Mouse (Mus musculus) intestine, embryonic 14.5 days (tissue): ENCODE results near the gene Psmb9. TPM values are rescaled to one million over a fixed set of nuclear protein-coding genes. Genes with fewer than 3 reads are reported as not detected.
"Not testable (repeated sequence)": the region's sequence is repeated elsewhere in the genome, so short reads cannot be mapped to it uniquely, and the experiment has no call there.

Experiments
- ATAC-seq: fragments of 200-750 bp; cut with Nextera tagmentation; replicated peaks from 2 replicates; pipeline ENCODE4 v1.8.0; 2017; ENCODE audit warnings: low read depth, moderate number of reproducible peaks, moderate TSS enrichment, moderate library complexity; ENCODE audit not compliant: low FRiP score, low TSS enrichment
- DNase-seq: peaks from one replicate; pipeline ENCODE4 v3.0.0-alpha.2; 2018; ENCODE audit warnings: low spot score
- H3K27ac ChIP-seq: fragments of 300-500 bp; sonication (generic); 2 replicates; pipeline ENCODE4 v1.5.1; 2014; ENCODE audit warnings: low read depth, mild to moderate bottlenecking, control low read depth
- H3K27me3 ChIP-seq: fragments of 300-500 bp; sonication (generic); replicated peaks from 2 replicates; pipeline ENCODE4 v1.6.1; 2014; ENCODE audit warnings: low read length, control low read depth; ENCODE audit not compliant: control insufficient read depth, insufficient read depth
- H3K36me3 ChIP-seq: fragments of 300-500 bp; sonication (generic); 2 replicates; pipeline ENCODE4 v1.6.1; 2014; ENCODE audit warnings: low read length, control low read depth; ENCODE audit not compliant: control insufficient read depth, insufficient read depth
- H3K4me1 ChIP-seq: fragments of 300-500 bp; sonication (generic); replicated peaks from 2 replicates; pipeline ENCODE4 v1.6.1; 2014; ENCODE audit warnings: low read length, control low read depth, mixed read lengths; ENCODE audit not compliant: control insufficient read depth, insufficient read depth
- H3K4me2 ChIP-seq: fragments of 300-500 bp; sonication (generic); 2 replicates; pipeline ENCODE4 v1.6.1; 2014; ENCODE audit warnings: low read length
- H3K4me3 ChIP-seq: fragments of 300-500 bp; sonication (generic); 2 replicates; pipeline ENCODE4 v1.5.1; 2014; ENCODE audit warnings: low read depth, low read length, control low read depth, mixed read lengths
- H3K9ac ChIP-seq: fragments of 300-500 bp; sonication (generic); 2 replicates; pipeline ENCODE4 v1.6.1; 2014; ENCODE audit warnings: mild to moderate bottlenecking, low read length
- H3K9me3 ChIP-seq: fragments of 300-500 bp; sonication (generic); 2 replicates; pipeline ENCODE4 v1.6.1; 2016; ENCODE audit warnings: low read length, control low read depth; ENCODE audit not compliant: control insufficient read depth
- WGBS: fragments of 180-500 bp; shearing (Covaris S2); extraction: QIAGEN DNeasy Blood & Tissue Kit; methylation state at CpG from one replicate; pipeline ENCODE4 v1.1.7; 2014; 5-methylcytosine and 5-hydroxymethylcytosine counted together
- polyA plus RNA-seq: library from polyadenylated mRNA; unstranded; fragments of >200 nt; fragmentation: Nextera tagmentation; extraction: Ambion mirVana; gene quantifications from 2 replicates; pipeline ENCODE4 v1.2.1, GENCODE M21; 2014

Psmb9 gene
- polyA plus RNA-seq, 1 experiment from 2014 or later: 4.7 TPM

DNA sequence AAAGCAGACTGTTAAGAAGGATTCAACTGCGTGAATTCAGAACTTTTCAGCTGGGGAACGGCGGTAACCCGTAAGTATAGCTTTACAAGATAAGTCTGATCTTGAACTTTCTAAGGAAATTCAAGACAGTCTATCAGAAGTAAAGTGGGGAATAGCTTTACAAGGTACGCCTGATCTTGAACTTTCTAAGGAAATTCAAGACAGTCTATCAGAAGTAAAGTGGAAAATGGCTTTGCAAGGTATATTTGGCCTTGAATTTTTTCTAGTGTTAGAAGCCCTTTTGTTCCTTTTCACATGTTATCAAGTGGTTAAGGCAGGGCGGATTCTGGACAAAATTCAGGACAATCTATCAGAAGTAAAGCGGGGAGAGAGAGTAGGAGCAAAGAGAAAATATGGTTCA lies 32.2 kb upstream of the Psmb9 start:
- H3K27ac ChIP-seq, H3K4me3 ChIP-seq, H3K27me3 ChIP-seq, H3K9ac ChIP-seq, DNase-seq, H3K9me3 ChIP-seq, H3K4me1 ChIP-seq, H3K36me3 ChIP-seq, ATAC-seq, H3K4me2 ChIP-seq: not testable (repeated sequence)
- 95% methylated on average over 3 of the region's 7 CpGs for WGBS

- not testable (repeated sequence) for H3K36me3 ChIP-seq, H3K27me3 ChIP-seq, H3K4me3 ChIP-seq, H3K9ac ChIP-seq, ATAC-seq, H3K27ac ChIP-seq, H3K4me1 ChIP-seq, H3K4me2 ChIP-seq, H3K9me3 ChIP-seq, DNase-seq
- WGBS: 89% methylated on average over 8 of the region's 11 CpGs
Measured at GRCm38 (mm10) chr17:34219096-34219495, 31.5 kb upstream of the Psmb9 start.

DNA sequence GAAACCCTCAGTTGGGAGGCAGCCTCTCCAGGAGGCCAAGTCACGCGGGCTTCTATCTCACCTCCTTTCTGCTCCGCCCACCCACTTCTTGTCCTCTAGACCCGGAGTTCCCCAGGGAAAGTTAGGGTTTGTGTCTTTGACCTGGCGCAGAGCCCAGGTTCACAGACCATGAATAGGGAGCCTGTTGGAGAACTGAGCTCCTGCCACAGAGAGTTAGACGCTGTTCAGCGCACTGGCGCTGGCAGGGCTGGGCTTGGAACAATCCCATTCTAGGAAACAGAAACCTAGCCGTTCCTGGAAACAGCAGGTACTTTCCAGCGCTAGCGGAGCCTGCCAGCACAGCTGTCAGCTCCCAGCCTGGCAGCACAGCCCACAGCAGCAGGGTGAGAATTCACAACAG lies 31.1 kb upstream of the Psmb9 start:
- DNase-seq (no peak), ATAC-seq (no peak)
- WGBS: 88% methylated on average over 11 of the region's 11 CpGs
- Histone ChIP-seq H3K36me3 (no peaks in the 10 kb centered on the region), H3K9ac (no peak overlapping the region), H3K27me3 (peaks cover 14% of the 10 kb centered on the region), H3K4me2 (no peak overlapping the region), H3K4me1 (no peaks in the 10 kb centered on the region), H3K27ac (no peak overlapping the region), H3K4me3 (no peak overlapping the region), H3K9me3 (0 out of 2 replicates have a peak, but pooled peaks cover 2% of the 10 kb centered on the region)

- Histone ChIP-seq H3K4me2 (no peak overlapping the region), H3K9ac (no peak overlapping the region), H3K36me3 (no peaks in the 10 kb centered on the region), H3K27me3 (peaks cover 21% of the 10 kb centered on the region), H3K9me3 (0 out of 2 replicates have a peak, but pooled peaks cover 2% of the 10 kb centered on the region), H3K4me3 (no peak overlapping the region), H3K4me1 (no peaks in the 10 kb centered on the region), H3K27ac (no peak overlapping the region)
- ATAC-seq (no peak), DNase-seq (no peak)
- 86% methylated on average over 5 of the region's 5 CpGs for WGBS
Measured at GRCm38 (mm10) chr17:34217986-34218385, 30.4 kb upstream of the Psmb9 start.

- no peak for DNase-seq
- Histone ChIP-seq H3K4me2 (no peak overlapping the region), H3K9ac (no peak overlapping the region), H3K36me3 (no peaks in the 10 kb centered on the region), H3K9me3 (0 out of 2 replicates have a peak, but pooled peaks cover 2% of the 10 kb centered on the region), H3K27ac (no peak overlapping the region), H3K27me3 (peaks cover 27% of the 10 kb centered on the region), H3K4me3 (no peak overlapping the region), H3K4me1 (no peaks in the 10 kb centered on the region)
- 84% methylated on average over 8 of the region's 8 CpGs for WGBS
- ATAC-seq: no peak
Measured at GRCm38 (mm10) chr17:34217216-34217928, 29.8 kb upstream of the Psmb9 start.

- WGBS: 81% methylated on average over 12 of the region's 12 CpGs
- no peak overlapping the region for H3K9ac ChIP-seq
Measured at GRCm38 (mm10) chr17:34215176-34215575, 27.6 kb upstream of the Psmb9 start.

GRCm38 (mm10) chr17:34213936-34214335 lies 26.4 kb upstream of the Psmb9 start:
- ATAC-seq (no peak), DNase-seq (no peak)
- H3K27ac ChIP-seq: no peak overlapping the region
- no peak overlapping the region for H3K4me3 ChIP-seq
- peaks cover 43% of the 10 kb centered on the region for H3K27me3 ChIP-seq
- H3K36me3 ChIP-seq: no peaks in the 10 kb centered on the region
- H3K9me3 ChIP-seq: 0 out of 2 replicates have a peak, but pooled peaks cover 3% of the 10 kb centered on the region
- no peaks in the 10 kb centered on the region for H3K4me1 ChIP-seq
- no peak overlapping the region for H3K9ac ChIP-seq
- H3K4me2 ChIP-seq: no peak overlapping the region
- WGBS: 48% methylated on average over 21 of the region's 21 CpGs

More at GRCm38 (mm10) chr17:34215176-34215575, 27.6 kb upstream of the Psmb9 start:
- ATAC-seq: no peak
- Histone ChIP-seq H3K4me1 (no peaks in the 10 kb centered on the region), H3K4me2 (no peak overlapping the region), H3K27ac (no peak overlapping the region), H3K36me3 (no peaks in the 10 kb centered on the region), H3K4me3 (no peak overlapping the region), H3K9me3 (0 out of 2 replicates have a peak, but pooled peaks cover 2% of the 10 kb centered on the region), H3K27me3 (peaks cover 43% of the 10 kb centered on the region)
- DNase-seq: no peak

- no peaks in the 10 kb centered on the region for H3K36me3 ChIP-seq
- 0 out of 2 replicates have a peak, but pooled peaks cover 3% of the 10 kb centered on the region for H3K9me3 ChIP-seq
- H3K4me1 ChIP-seq: no peaks in the 10 kb centered on the region
- H3K4me3 ChIP-seq: no peak overlapping the region
- no peak overlapping the region for H3K9ac ChIP-seq
- DNase-seq (no peak), ATAC-seq (no peak)
- H3K27ac ChIP-seq: no peak overlapping the region
- H3K4me2 ChIP-seq: no peak overlapping the region
- 17% methylated on average over 23 of the region's 23 CpGs for WGBS
- peaks cover 47% of the 10 kb centered on the region for H3K27me3 ChIP-seq
Measured at GRCm38 (mm10) chr17:34211746-34212365, 24.3 kb upstream of the Psmb9 start.
